Mouse (Mus musculus): ENCODE data around the gene Ldb3.

DNA sequence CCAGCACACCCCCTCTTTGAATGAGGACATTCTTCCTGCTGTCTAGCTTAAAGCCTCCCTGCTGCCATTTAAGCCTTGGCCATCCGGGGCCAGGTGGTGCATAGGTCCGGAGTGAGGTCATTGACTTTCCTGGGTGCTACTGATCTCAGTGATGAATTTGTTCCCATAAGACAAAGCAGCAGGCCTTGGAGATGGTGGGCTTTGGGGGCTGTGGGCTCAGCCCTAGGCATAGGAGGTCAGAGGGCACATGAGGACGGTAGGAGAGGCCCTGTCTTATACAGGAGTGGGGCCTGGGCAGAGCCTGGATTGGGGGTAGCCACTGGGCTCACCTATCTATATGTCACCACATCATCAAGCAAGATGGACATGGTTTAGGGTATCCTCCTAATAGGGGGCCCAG lies 1.6 kb downstream of the Ldb3 start:
- no peak for TF ChIP-seq CTCF (IDR thresholded peaks at IDR 0.05; ENCODE audit: extremely low read depth, insufficient read length, insufficient replicate concordance, low read depth, low read length)
- TF ChIP-seq POLR2A (IDR thresholded peaks at IDR 0.05; ENCODE audit: low read depth, low read length) = no peak

All from small intestine, adult 2 months (tissue).